Mouse (Mus musculus) forebrain, embryonic 14.5 days (tissue): ENCODE data around the gene Cd34. TPM values are rescaled to one million over a fixed set of nuclear protein-coding genes. Genes with fewer than 3 reads are reported as not detected.

Experiments used
- ATAC-seq: fragments of 200-750 bp; cut with Nextera tagmentation; 2 replicates; pipeline ENCODE4 v1.8.0; 2017; ENCODE audit warnings: mild to moderate bottlenecking, moderate library complexity
- DNase-seq: peaks from one replicate; pipeline ENCODE4 v3.0.0-alpha.2; 2015; ENCODE audit warnings: low spot score
- H3K27ac ChIP-seq: fragments of 300-500 bp; sonication (generic); 2 replicates; pipeline ENCODE4 v1.5.1; 2014; ENCODE audit warnings: low read depth, mild to moderate bottlenecking, control low read depth, low read length, moderate library complexity
- H3K27me3 ChIP-seq: fragments of 300-500 bp; sonication (generic); replicated peaks from 2 replicates; pipeline ENCODE4 v1.6.1; 2014; ENCODE audit warnings: low read length, control low read depth, mixed read lengths; ENCODE audit not compliant: control insufficient read depth, insufficient read depth
- H3K36me3 ChIP-seq: fragments of 300-500 bp; sonication (generic); 2 replicates; pipeline ENCODE4 v1.6.1; 2014; ENCODE audit warnings: low read length, control low read depth; ENCODE audit not compliant: control insufficient read depth, insufficient read depth
- H3K4me1 ChIP-seq: fragments of 300-500 bp; sonication (generic); 2 replicates; pipeline ENCODE4 v1.6.1; 2014; ENCODE audit warnings: antibody characterized with exemption, low read length, control low read depth; ENCODE audit not compliant: control insufficient read depth, insufficient read depth
- H3K4me2 ChIP-seq: fragments of 300-500 bp; sonication (generic); 2 replicates; pipeline ENCODE4 v1.6.1; 2014; ENCODE audit warnings: mild to moderate bottlenecking, control low read depth, low read length
- H3K4me3 ChIP-seq: fragments of 300-500 bp; sonication (generic); 2 replicates; pipeline ENCODE4 v1.5.1; 2014; ENCODE audit warnings: low read depth, low read length, control low read depth
- H3K9ac ChIP-seq: fragments of 300-500 bp; sonication (generic); 2 replicates; pipeline ENCODE4 v1.6.1; 2014; ENCODE audit warnings: mild to moderate bottlenecking, low read length, control low read depth, moderate library complexity
- H3K9me3 ChIP-seq: fragments of 300-500 bp; sonication (generic); replicated peaks from 2 replicates; pipeline ENCODE4 v1.6.1; 2016; ENCODE audit warnings: low read length, control low read depth, mixed read lengths; ENCODE audit not compliant: control insufficient read depth
- WGBS: fragments of 180-500 bp; shearing (Covaris S2); extraction: QIAGEN DNeasy Blood & Tissue Kit; methylation state at CpG from one replicate; pipeline ENCODE4 v1.1.7; 2014; 5-methylcytosine and 5-hydroxymethylcytosine counted together
- polyA plus RNA-seq: library from polyadenylated mRNA; unstranded; fragments of >200 nt; fragmentation: Nextera tagmentation; extraction: Ambion mirVana; gene quantifications from 2 replicates; pipeline ENCODE4 v1.2.1, GENCODE M21; 2014

Gene Cd34
- polyA plus RNA-seq, 1 experiment from 2014 or later, result 36.9 TPM

DNA sequence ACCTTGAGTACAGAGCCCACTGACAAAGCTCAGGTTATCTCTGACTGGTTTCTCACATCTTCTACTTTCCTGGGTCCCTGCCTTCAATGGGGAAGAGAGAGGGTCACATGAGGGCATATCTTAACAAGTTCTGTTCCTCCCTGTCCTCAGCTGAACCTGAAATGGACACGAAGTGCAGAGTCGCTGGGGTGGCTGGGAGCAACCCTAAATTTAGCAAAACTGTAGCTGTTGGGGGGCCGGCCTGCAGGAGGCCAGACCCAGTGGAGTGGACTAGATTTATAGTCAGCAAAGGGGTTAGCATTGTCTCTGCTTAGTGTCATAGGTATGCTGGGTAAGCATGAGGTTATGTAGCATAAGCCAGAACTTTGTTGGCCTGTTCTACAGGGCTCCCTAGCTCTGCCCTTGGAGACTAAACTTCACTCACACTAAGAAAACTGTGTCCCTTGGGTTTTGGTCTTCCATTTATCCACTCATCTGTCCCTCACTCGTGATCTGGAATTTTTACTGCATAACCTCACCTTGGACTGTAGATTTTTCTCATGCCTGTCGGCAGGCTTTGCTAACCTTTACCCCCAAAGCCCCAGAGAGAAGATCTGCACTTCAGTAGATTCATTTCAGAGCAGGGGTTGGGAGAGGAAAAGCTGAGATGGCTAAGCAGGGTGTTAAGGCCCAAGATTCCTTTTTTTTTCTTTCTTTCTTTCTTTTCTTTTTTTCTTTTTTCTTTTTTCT is 54.1 kb downstream of the Cd34 start:
- DNase-seq, result no peak
- Histone ChIP-seq H3K4me2 (no peak overlapping the region), H3K27me3 (no peaks in the 10 kb centered on the region), H3K4me1 (no peaks in the 10 kb centered on the region), H3K4me3 (no peak overlapping the region), H3K27ac (no peak overlapping the region), H3K36me3 (no peaks in the 10 kb centered on the region), H3K9ac (no peak overlapping the region), H3K9me3 (no peaks in the 10 kb centered on the region)
- WGBS, result 91% methylated on average over 5 of the region's 5 CpGs
- ATAC-seq, result no peak

DNA sequence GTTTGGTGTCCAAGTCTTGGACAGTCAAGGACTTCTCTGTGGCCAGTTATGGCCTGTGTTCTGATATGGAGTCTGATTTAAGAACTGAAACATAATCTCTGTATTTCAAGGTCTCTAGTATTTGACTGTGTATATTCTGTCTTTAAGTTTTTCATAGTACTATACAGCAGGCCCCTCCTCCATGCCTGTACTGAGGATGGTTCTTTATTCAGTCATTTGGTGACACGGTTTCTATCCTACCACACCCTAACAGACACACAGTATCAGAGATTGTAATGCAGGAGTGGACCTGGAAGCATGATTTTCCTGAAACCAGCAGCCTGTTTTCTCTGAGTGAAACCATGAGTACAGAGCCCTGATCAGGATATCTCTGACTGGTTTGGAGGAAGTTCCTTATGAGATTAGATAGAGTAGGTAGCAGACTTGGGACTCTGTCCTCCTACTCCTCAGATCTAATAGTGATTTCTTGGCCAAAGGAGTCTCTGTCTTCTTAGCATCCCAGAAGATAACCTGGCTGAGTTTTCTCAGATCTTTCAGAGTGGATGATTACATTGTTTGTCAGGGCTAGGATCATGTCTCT is 54.9 kb downstream of the Cd34 start:
- H3K36me3 ChIP-seq, result no peaks in the 10 kb centered on the region
- 100% methylated on average over 1 of the region's 1 CpGs for WGBS
- ATAC-seq, result no peak
- no peaks in the 10 kb centered on the region for H3K4me1 ChIP-seq
- no peak overlapping the region for H3K27ac ChIP-seq
- DNase-seq, result no peak
- H3K9ac ChIP-seq, result no peak overlapping the region
- no peak overlapping the region for H3K4me2 ChIP-seq
- no peaks in the 10 kb centered on the region for H3K9me3 ChIP-seq
- H3K27me3 ChIP-seq, result no peaks in the 10 kb centered on the region
- H3K4me3 ChIP-seq, result no peak overlapping the region

DNA sequence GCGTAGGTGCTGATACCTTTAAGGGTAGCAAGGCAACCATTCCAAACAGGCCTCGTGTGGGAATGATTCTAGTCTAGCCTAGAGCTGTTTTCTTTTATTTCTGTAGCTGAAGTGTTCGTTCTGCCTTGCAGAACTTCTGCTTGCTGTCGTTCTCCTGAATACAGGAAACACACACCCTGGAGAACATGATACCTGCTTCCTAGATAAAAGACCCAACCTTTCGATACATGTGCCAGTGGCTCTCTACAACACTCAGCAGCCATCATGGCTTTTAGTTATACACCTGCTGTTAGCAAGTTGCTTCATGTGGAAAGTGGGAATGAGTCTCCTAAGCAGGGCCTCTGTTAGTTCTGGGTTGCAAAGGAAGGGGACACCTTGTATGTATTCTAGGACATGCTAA is 55.6 kb downstream of the Cd34 start:
- Histone ChIP-seq H3K4me3 (no peak overlapping the region), H3K27ac (no peak overlapping the region), H3K4me1 (no peaks in the 10 kb centered on the region), H3K4me2 (no peak overlapping the region), H3K9me3 (no peaks in the 10 kb centered on the region), H3K36me3 (no peaks in the 10 kb centered on the region), H3K9ac (no peak overlapping the region), H3K27me3 (no peaks in the 10 kb centered on the region)
- DNase-seq, result no peak
- ATAC-seq, result no peak
- WGBS, result 85% methylated on average over 5 of the region's 5 CpGs

DNA sequence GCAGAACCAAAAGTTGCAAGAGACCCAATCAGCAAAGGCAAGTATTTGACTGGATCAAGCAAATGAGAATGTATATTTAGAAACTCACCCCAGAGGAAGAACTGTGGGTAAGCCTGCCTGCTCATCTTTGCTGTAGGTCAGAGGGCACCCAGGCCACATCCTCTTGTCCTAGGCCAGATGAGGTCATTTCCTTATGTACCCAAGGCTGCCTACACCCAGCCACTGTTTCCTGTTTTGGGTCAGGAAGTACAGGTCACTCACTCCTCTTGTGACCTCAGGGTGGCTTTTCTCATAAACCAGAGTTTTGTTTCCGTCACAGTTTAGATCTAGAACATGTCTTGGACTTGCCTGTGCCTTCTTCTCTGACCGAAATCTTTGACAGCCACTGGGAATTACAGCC is 56.6 kb downstream of the Cd34 start:
- Histone ChIP-seq H3K4me2 (no peak overlapping the region), H3K9ac (no peak overlapping the region), H3K4me3 (no peak overlapping the region), H3K27ac (no peak overlapping the region), H3K4me1 (no peaks in the 10 kb centered on the region), H3K36me3 (no peaks in the 10 kb centered on the region), H3K9me3 (no peaks in the 10 kb centered on the region), H3K27me3 (no peaks in the 10 kb centered on the region)
- DNase-seq (no peak), ATAC-seq (no peak)
- WGBS, result 93% methylated on average over 2 of the region's 2 CpGs

DNA sequence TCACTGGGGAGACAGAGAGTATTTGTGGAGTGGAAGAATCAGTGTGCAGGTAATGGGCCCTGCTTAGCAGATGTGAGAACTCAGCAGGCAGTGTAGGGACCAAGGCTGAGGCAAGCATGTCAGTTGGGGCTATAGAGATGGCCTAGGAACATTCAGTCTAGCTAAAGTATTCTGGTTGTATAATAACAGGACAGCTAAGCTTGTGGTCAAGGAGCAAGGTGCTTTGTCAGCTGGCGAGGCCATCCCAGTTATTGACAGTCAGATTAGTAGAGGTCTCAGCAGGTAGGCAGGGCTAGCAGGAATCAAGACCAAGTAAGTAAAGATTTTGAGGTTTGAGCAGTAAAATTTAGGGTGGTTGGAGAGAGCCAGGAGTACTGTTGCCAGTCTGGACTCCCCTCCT is 59.8 kb downstream of the Cd34 start:
- no peak overlapping the region for H3K4me2 ChIP-seq
- DNase-seq, result no peak
- H3K4me3 ChIP-seq, result no peak overlapping the region
- no peak overlapping the region for H3K9ac ChIP-seq
- ATAC-seq, result no peak
- WGBS, result 79% methylated on average over 1 of the region's 1 CpGs
- no peak overlapping the region for H3K27ac ChIP-seq
- H3K36me3 ChIP-seq, result no peaks in the 10 kb centered on the region
- H3K27me3 ChIP-seq, result no peaks in the 10 kb centered on the region
- no peaks in the 10 kb centered on the region for H3K9me3 ChIP-seq
- no peaks in the 10 kb centered on the region for H3K4me1 ChIP-seq

DNA sequence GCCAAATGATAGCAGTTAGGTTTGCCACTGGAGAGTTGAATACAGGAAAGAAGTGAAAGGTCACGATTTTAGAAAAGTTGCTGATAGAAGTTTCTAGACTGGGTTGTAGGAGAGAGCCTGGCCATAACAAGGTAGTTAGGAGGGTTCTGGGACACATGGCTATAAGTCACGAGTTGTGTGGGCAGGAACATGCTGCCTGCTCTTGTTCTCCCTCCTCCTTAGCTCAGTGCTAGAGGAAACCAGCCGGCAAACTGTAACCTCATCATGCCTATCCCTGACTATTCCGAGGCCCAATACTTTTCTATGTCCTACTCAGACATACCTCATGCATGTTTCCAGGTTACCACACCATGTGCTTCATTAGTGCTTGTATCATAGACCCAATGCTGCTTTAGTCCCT is 64.7 kb downstream of the Cd34 start:
- Histone ChIP-seq H3K27me3 (no peaks in the 10 kb centered on the region), H3K27ac (no peak overlapping the region), H3K4me1 (no peaks in the 10 kb centered on the region), H3K9me3 (no peaks in the 10 kb centered on the region), H3K4me3 (no peak overlapping the region), H3K9ac (no peak overlapping the region), H3K36me3 (no peaks in the 10 kb centered on the region), H3K4me2 (no peak overlapping the region)
- ATAC-seq (no peak), DNase-seq (no peak)
- WGBS, result 88% methylated on average over 4 of the region's 4 CpGs

DNA sequence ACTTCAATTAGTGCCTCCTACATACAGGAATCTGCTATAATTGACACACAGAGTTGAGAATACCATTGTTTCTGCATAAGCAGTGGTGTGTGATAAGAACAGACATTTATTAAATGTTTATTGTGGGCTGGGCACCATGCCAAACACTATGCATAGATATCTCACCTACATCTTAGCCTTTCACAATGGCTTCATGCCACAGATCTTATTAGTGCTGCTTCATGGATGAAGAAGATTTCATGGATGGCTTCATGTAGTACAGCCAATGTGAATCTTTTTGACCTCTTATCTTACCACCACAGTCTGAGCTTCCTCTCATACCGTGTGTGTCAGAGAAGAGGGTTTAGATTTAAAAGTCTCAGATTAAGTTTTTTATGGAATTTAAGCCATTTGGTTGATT is 65.6 kb downstream of the Cd34 start:
- DNase-seq (no peak), ATAC-seq (no peak)
- Histone ChIP-seq H3K4me2 (no peak overlapping the region), H3K27ac (no peak overlapping the region), H3K4me3 (no peak overlapping the region), H3K36me3 (no peaks in the 10 kb centered on the region), H3K27me3 (no peaks in the 10 kb centered on the region), H3K4me1 (no peaks in the 10 kb centered on the region), H3K9me3 (no peaks in the 10 kb centered on the region), H3K9ac (no peak overlapping the region)
- WGBS, result 80% methylated on average over 1 of the region's 1 CpGs

DNA sequence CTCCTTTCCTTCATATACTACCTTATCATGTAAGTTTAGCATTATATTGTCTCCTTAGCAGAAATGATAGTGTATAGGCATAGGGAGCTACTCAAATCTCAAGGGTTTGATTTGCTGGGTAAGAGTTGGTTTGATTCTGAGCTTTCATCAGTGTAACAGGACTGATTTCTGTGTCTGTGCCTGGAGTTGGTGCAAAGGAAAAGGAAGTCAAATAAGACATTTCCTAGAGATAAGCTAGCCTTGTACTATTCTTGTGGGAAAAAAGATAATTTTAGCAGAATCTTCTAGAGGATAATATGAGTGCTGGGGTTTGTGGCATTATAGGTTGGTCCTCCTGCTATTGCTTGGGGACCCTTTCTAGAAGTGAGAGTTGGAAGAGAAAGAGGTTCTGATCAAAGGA is 67.6 kb downstream of the Cd34 start:
- no peaks in the 10 kb centered on the region for H3K4me1 ChIP-seq

More for the DNA sequence above, 67.6 kb downstream of the Cd34 start:
- H3K27me3 ChIP-seq, result no peaks in the 10 kb centered on the region
- no peaks in the 10 kb centered on the region for H3K36me3 ChIP-seq
- H3K4me2 ChIP-seq, result no peak overlapping the region
- no peak overlapping the region for H3K9ac ChIP-seq
- ATAC-seq, result no peak
- H3K27ac ChIP-seq, result no peak overlapping the region
- no peaks in the 10 kb centered on the region for H3K9me3 ChIP-seq
- no peak for DNase-seq
- no peak overlapping the region for H3K4me3 ChIP-seq
